Comparison of ENCODE assay signal across 13 mouse cellular contexts in the genomic region with DNA sequence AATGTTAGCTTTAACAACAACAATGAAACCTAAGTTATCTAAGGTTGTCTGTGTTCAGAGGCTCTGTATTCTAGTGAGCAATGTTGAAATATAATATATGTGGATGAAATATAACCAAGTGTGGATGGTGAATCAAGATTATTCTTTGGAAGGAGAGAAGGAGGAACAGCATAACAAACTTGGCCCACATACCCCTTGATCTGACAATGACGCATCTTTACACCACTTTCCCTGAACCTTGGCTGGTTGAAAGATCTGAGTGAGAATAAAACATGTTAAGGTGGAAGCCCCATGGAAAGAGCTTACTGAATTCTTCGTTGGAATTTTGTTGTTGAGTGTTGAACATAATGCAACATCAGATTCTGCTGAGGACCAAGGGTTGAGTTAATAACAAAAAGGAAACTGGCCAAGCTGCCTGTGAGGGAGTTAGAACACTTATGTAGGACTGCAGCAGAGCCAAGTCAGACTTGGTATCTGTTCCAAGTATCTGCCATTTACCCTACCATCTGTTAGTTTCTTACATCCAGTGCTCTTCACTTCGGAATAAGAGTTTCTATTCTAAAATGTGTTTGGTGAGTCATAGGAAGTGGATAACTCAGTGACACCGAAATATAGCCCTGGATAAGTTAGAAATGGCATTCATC.
DNase-seq lines count a peak whose midpoint lies in the region; TF ChIP-seq lines count a peak whose summit lies in the region.
"Had no signal": no experiment of that assay in that cellular context is flagged by ENCODE, and none has a peak within 500 bp of the region (broad histone marks: within the 10 kb centered on the region; RNA-seq: fewer than 3 reads in every experiment).

No protein-coding gene starts in this region.

- WGBS in heart, adult 2 months, result 54% methylated on average over 4 of the region's 4 CpGs

- intact Hi-C loops in heart, adult 2 months (cut with DNase I), result no loop called here

- H3K27ac ChIP-seq in cortical plate, adult 2 months (ENCODE audit: insufficient read depth, low read length), result peak overlapping the region; percentile 73; the same call in 1 of the 2 replicates
- no peak overlapping the region for H3K27ac ChIP-seq in heart, adult 2 months
- H3K27ac ChIP-seq: heart, embryonic 13.5 days; hindbrain, embryonic 10.5 days had no signal

- H3K4me1 ChIP-seq in cortical plate, adult 2 months (ENCODE audit: control insufficient read depth, insufficient read depth, low read length), result no peaks in the 10 kb centered on the region; the same call in 1 of the 2 replicates
- H3K4me1 ChIP-seq in heart, adult 2 months (ENCODE audit: control insufficient read depth, insufficient read depth, low read length), result no peaks in the 10 kb centered on the region
- H3K4me1 ChIP-seq: heart, embryonic 13.5 days; megakaryocyte, embryonic 14.5 days had no signal

- no peak for TF ChIP-seq EP300 in heart, adult 2 months (IDR thresholded peaks at IDR 0.05; ENCODE audit: insufficient read depth, low read depth, low read length)

- DNase-seq in right cerebral cortex, adult 18-20 months, result peak; percentile 71
- DNase-seq in right cerebral cortex, postnatal 4 days, result no peak
- DNase-seq in left cerebral cortex, adult 18-20 months (ENCODE audit: low spot score in 2 of 2), result peak; percentile 35 to 55
- DNase-seq in telencephalon, adult 2 months (ENCODE audit: low read depth, low spot score), result peak; percentile 96
- no peak for DNase-seq in heart, adult 2 months
- DNase-seq in adrenal gland, adult 8-10 months, result no peak
- DNase-seq: adrenal gland, postnatal 36 days; kidney, postnatal 25 days; lung, embryonic 14.5 days had no signal

- no peak for TF ChIP-seq POLR2A in cortical plate, adult 2 months (IDR thresholded peaks at IDR 0.05; ENCODE audit: extremely low read depth, insufficient read depth, low read length)
- no peak for TF ChIP-seq POLR2A in heart, adult 2 months (IDR thresholded peaks at IDR 0.05; ENCODE audit: insufficient read depth, low read depth, low read length)

- no peaks in the 10 kb centered on the region for H3K79me2 ChIP-seq in heart, adult 2 months (replicated peaks; ENCODE audit: control insufficient read depth, insufficient read depth, low read length)

- H3K9ac ChIP-seq in heart, adult 2 months (ENCODE audit: low read depth, low read length), result no peak overlapping the region
- H3K9ac ChIP-seq: heart, embryonic 13.5 days; lung, embryonic 14.5 days had no signal

- no peak overlapping the region for H3K4me3 ChIP-seq in cortical plate, adult 2 months (ENCODE audit: insufficient read depth, low read length)
- H3K4me3 ChIP-seq in heart, adult 2 months, result no peak overlapping the region
- H3K4me3 ChIP-seq: heart, embryonic 13.5 days; hindbrain, embryonic 10.5 days; megakaryocyte, embryonic 14.5 days had no signal

- no peak for TF ChIP-seq CTCF in cortical plate, adult 2 months (IDR thresholded peaks at IDR 0.05; ENCODE audit: extremely low read depth, insufficient read depth, low read length)
- TF ChIP-seq CTCF in heart, adult 2 months (IDR thresholded peaks at IDR 0.05), result no peak

- no peaks in the 10 kb centered on the region for H3K36me3 ChIP-seq in heart, adult 2 months (ENCODE audit: control insufficient read depth, insufficient read depth, low read length)
- H3K36me3 ChIP-seq: heart, embryonic 13.5 days; hindbrain, embryonic 10.5 days had no signal

- H3K27me3 ChIP-seq in heart, adult 2 months (ENCODE audit: control insufficient read depth, insufficient read depth, low read length), result no peaks in the 10 kb centered on the region
- H3K27me3 ChIP-seq: heart, embryonic 13.5 days; megakaryocyte, embryonic 14.5 days had no signal

Comparison
In these comparisons a context has a peak if more than half of its experiments do, and no peak if none do; other contexts are left out.
1. DNase-seq: peak in right cerebral cortex, adult 18-20 months (single experiment), left cerebral cortex, adult 18-20 months (2 of 2) and telencephalon, adult 2 months (single experiment); none in right cerebral cortex, postnatal 4 days (single experiment), heart, adult 2 months (0 of 2) and adrenal gland, adult 8-10 months (single experiment).